Mouse (Mus musculus) gastrocnemius, postnatal 10 days (tissue): ENCODE measurements around the gene Mef2b. TPM values are rescaled to one million over a fixed set of nuclear protein-coding genes. Genes with fewer than 3 reads are reported as not detected.

Source experiments
- microRNA-seq, 2 experiments: library from miRNA; unstranded; fragments of <30 nt; microRNA quantifications; one replicate each; pipeline ENCODE4 v1.2.0; 2021
- total RNA-seq, 2 experiments: library from RNA; stranded (reverse); gene quantifications; 2 replicates each; pipeline ENCODE4 v1.2.3; 2021

Mef2b gene
- total RNA-seq, 2 experiments from 2014 or later: 0.35 to 0.45 TPM

Small RNA genes lying within 50 kb of the gene (microRNA-seq; reads per million reads assigned to microRNA genes)
- 0 to 0.25 reads per million in 2 experiments for gene Mir7066

Other genes with a start within 250 kb of the Mef2b start
- gene Tssk6, start 237.5 kb upstream of the Mef2b start, total RNA-seq: under 1 TPM in 1 of 2 experiments, not detected in 1; 0.38 TPM
- gene Ndufa13, start 237.2 kb upstream of the Mef2b start, total RNA-seq: 100 to 1,000 TPM; 236 to 268 TPM
- 1 to 10 TPM; 9.0 to 9.5 TPM for gene Yjefn3, start 237.0 kb upstream of the Mef2b start, total RNA-seq
- gene Gatad2a, start 143.3 kb upstream of the Mef2b start, total RNA-seq: 10 to 100 TPM; 40.4 to 46.5 TPM
- gene Mau2, start 97.0 kb upstream of the Mef2b start, total RNA-seq: 10 to 100 TPM; 27.8 to 30.9 TPM
- 10 to 100 TPM; 20.2 to 22.5 TPM for gene Sugp1, start 96.9 kb upstream of the Mef2b start, total RNA-seq
- not detected for gene Tm6sf2, start 66.8 kb upstream of the Mef2b start, total RNA-seq
- gene Hapln4, start 56.3 kb upstream of the Mef2b start, total RNA-seq: under 1 TPM; 0.07 to 0.36 TPM
- under 1 TPM; 0.61 to 0.81 TPM for gene Ncan, start 18.8 kb upstream of the Mef2b start, total RNA-seq
- 1 to 10 TPM; 6.3 to 7.1 TPM for gene Nr2c2ap, start 8.4 kb upstream of the Mef2b start, total RNA-seq
- 10 to 100 TPM in 1 of 2 experiments, 1 to 10 TPM in 1; 8.2 to 10.1 TPM for gene Rfxank, start 557 bp upstream of the Mef2b start, total RNA-seq
- gene Borcs8, start 212 bp upstream of the Mef2b start, total RNA-seq: 10 to 100 TPM; 17.0 to 23.9 TPM
- 10 to 100 TPM; 72.8 to 74.7 TPM for gene Tmem161a, start 32.6 kb downstream of the Mef2b start, total RNA-seq
- 10 to 100 TPM; 20.6 to 28.3 TPM for gene Slc25a42, start 72.6 kb downstream of the Mef2b start, total RNA-seq
- 10 to 100 TPM; 43.8 to 49.7 TPM for gene Sugp2, start 94.5 kb downstream of the Mef2b start, total RNA-seq
- gene Armc6, start 94.8 kb downstream of the Mef2b start, total RNA-seq: 10 to 100 TPM; 11.9 to 12.9 TPM
- gene Homer3, start 143.1 kb downstream of the Mef2b start, total RNA-seq: 10 to 100 TPM; 12.3 to 19.8 TPM
- 10 to 100 TPM; 28.6 to 29.5 TPM for gene Ddx49, start 162.8 kb downstream of the Mef2b start, total RNA-seq
- gene Cope, start 162.8 kb downstream of the Mef2b start, total RNA-seq: 100 to 1,000 TPM; 140 to 158 TPM
- 10 to 100 TPM; 20.0 to 23.6 TPM for gene Cers1, start 176.1 kb downstream of the Mef2b start, total RNA-seq
- gene Gdf1, start 190.1 kb downstream of the Mef2b start, total RNA-seq: 1 to 10 TPM; 3.9 to 5.3 TPM
- 10 to 100 TPM; 34.2 to 37.3 TPM for gene Upf1, start 213.6 kb downstream of the Mef2b start, total RNA-seq
- gene Comp, start 233.8 kb downstream of the Mef2b start, total RNA-seq: 10 to 100 TPM; 18.4 to 20.2 TPM